Comparison of ENCODE assay signal across 20 mouse cellular contexts in genomic region chr9:100990609-100991008, GRCm38 (mm10).
"Had no signal": no experiment of that assay in that cellular context is flagged by ENCODE, and none has a peak within 500 bp of the region (broad histone marks: within the 10 kb centered on the region; RNA-seq: fewer than 3 reads in every experiment).

No protein-coding gene starts in this region.

- H3K4me2 ChIP-seq: lung, embryonic 14.5 days; midbrain, embryonic 12.5 days; neural tube, embryonic 13.5 days; neural tube, embryonic 15.5 days; stomach, embryonic 15.5 days had no signal

- H3K27me3 ChIP-seq: midbrain, embryonic 12.5 days; neural tube, embryonic 13.5 days; neural tube, embryonic 15.5 days; stomach, embryonic 15.5 days had no signal

- H3K4me3 ChIP-seq: midbrain, embryonic 10.5 days; midbrain, embryonic 12.5 days; myocyte; neural tube, embryonic 13.5 days; neural tube, embryonic 15.5 days; stomach, embryonic 15.5 days had no signal

- DNase-seq: lung, adult 18-20 months; lung, embryonic 14.5 days; lung, postnatal 10 days; lung, postnatal 4 days; midbrain, embryonic 14.5 days; retina, postnatal 1 day; right cerebral cortex, adult 18-20 months; right cerebral cortex, postnatal 25 days; right cerebral cortex, postnatal 4 days; thymus, adult 2 months; thymus, postnatal 25 days; thymus, postnatal 4 days had no signal

- ATAC-seq: midbrain, embryonic 16.5 days had no signal

- H3K27ac ChIP-seq: midbrain, embryonic 10.5 days; midbrain, embryonic 12.5 days; neural tube, embryonic 13.5 days; neural tube, embryonic 15.5 days; stomach, embryonic 15.5 days; stomach, postnatal 0 days had no signal

- H3K9me3 ChIP-seq: midbrain, embryonic 12.5 days; neural tube, embryonic 15.5 days; stomach, embryonic 15.5 days had no signal

- H3K4me1 ChIP-seq: midbrain, embryonic 10.5 days; midbrain, embryonic 12.5 days; neural tube, embryonic 13.5 days; neural tube, embryonic 15.5 days; stomach, embryonic 15.5 days had no signal

- H3K9ac ChIP-seq: lung, embryonic 14.5 days; midbrain, embryonic 12.5 days; neural tube, embryonic 13.5 days; neural tube, embryonic 15.5 days; stomach, embryonic 15.5 days had no signal
